Mouse (Mus musculus) testis, adult 2 months (tissue): ENCODE measurements around the gene Timm23.

Experiments used
- CTCF ChIP-seq: fragments of 200-500 bp; IDR thresholded peaks from 2 replicates; pipeline ENCODE4 v1.5.1; 2012; ENCODE audit warnings: low read depth, mild to moderate bottlenecking, inconsistent platforms, low read length, moderate library complexity; ENCODE audit not compliant: control insufficient read depth, insufficient read depth, insufficient replicate concordance
- POLR2A ChIP-seq: fragments of 200-500 bp; IDR thresholded peaks from 2 replicates; pipeline ENCODE4 v1.6.1; 2012; ENCODE audit warnings: low read depth, mild to moderate bottlenecking, inconsistent platforms, low read length, moderate library complexity; ENCODE audit not compliant: control insufficient read depth

DNA sequence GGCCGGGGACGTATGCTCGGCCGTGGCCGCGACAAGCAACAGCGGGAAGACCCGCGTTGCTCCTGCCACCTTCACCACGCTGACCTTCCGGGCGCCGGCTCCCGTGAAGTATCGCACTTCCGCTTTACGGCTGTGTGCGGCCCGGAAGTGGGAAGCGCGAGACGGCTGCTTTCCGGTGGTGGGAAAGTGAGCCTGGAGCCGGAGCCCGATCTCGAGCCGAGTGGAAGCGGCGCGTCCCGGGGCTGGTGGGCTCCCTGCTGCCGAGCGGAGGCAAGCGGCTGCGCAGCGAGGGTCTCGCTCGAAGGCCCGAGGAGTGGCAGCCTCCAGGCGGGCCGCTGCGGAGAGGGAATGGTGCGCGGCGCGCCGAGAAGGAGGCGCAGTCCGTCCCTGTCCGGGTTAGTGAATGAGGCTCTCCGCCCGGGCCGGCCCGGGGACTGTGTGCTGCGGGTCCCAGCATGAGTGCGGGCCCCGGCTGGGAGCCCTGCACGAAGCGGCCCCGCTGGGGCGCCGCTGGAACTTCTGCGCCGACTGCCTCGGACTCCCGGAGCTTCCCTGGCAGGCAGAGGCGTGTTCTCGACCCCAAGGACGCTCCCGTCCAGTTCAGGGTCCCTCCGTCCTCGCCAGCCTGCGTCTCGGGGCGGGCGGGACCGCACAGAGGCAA is at the start of gene Timm23, which contains the start of gene Parg:
- TF ChIP-seq POLR2A (no peak; the same call in 1 of the 2 replicates), CTCF (no peak)
